Mouse (Mus musculus): ENCODE results near the gene Slc38a5.
A peak's percentile ranks its signal among the peaks of the same experiment; 100 is the strongest.

Gene Slc38a5

DNA sequence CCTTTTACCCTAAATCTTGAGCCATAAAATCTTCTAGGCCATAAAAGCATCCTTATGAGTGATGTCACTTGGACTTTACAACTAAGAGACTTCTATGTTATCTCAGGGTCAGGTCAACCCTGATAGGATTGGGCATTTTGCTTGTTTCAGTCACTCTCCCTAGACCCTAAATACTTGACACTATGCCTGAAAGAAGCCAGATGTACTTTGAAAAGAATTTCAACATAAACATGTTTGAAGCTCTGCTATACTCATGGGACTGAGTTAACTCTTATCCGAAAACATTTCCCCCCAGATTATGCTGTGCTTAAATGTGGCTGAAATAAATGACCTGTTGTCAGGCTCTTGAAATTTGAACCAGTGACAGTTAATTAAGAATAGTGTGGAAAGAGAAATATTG lies 38.4 kb downstream of the Slc38a5 start:
- DNase-seq (ENCODE audit: low spot score in 2 of 2): no peak

DNA sequence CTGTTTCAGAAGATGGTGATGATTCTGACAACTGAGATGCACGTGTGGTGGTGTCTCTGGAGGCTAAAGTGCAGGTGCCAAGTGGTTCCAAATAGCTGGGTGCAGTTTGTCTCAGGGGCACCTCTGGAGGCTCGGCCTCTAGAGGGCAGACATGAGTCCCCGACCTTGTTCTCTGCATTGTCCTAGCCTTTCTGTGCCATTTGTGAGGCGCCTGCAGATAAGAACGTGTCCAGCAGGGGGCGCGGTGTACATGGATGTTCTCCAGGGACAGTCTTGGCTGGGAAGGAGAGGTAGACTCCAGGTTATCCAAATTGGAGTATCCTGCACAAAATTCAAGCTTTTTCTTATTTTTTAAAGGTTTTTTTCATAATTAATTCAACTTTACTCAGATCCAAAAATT lies 44.0 kb downstream of the Slc38a5 start:
- peak; percentile 53 to 81 for DNase-seq (ENCODE audit: low spot score in 2 of 2)

DNA sequence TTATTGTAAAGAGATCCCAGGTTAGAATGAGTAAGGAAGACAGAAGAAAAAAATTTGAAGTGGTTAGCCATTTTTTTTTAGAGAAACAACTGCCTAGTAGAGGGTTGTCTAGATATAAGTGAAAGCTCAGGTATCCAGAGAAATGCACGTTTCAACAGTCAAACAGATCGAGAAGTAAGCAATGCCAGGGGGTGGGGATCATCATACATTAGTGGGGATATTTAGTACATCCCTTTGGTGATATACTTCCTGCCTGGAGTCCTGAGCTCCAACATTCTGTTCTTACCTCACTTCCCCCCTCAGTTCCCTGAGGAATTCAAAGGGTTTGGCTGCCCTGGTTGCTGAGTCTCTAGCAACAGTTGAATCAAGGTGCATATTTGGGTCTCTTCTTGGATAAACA lies 56.2 kb downstream of the Slc38a5 start, which contains the start of gene Ssxb10:
Gene Ssxb10, plus strand, starts transcription at position 301 of the 400 bp plus-strand sequence.
- no peak for DNase-seq (ENCODE audit: low spot score in 2 of 2)

Measured in spleen, postnatal 10 days (tissue).